Mouse (Mus musculus) MEL (cell line): ENCODE measurements at regions not wholly inside any gene's neighbourhood (a gene's known extent, or its start where the extent isn't known, plus 50 kb on each side); places are given as distances from the start of the nearest gene placed in this dataset.

Experiments
- BHLHE40 ChIP-seq: IDR thresholded peaks from 2 replicates; pipeline ENCODE4 v1.6.1; 2012; ENCODE audit warnings: low read depth, mild to moderate bottlenecking, inconsistent platforms, low read length, improper control_type of control experiment, borderline replicate concordance
- CHD2 ChIP-seq: IDR thresholded peaks from 2 replicates; pipeline ENCODE4 v1.6.1; 2011; ENCODE audit warnings: low read length, improper control_type of control experiment
- CTCF ChIP-seq, 3 experiments: IDR thresholded peaks in 2 of 3; conservative IDR thresholded peaks in 1 of 3; 2 replicates each; pipeline ENCODE4 v1.5.1; 2011 to 2012; ENCODE audit warnings: low read length in 3 of 3, low read depth in 2 of 3, mild to moderate bottlenecking in 2 of 3, improper control_type of control experiment in 1 of 3, inconsistent platforms in 1 of 3, mixed read lengths in 1 of 3, moderate library complexity in 1 of 3; ENCODE audit not compliant: control insufficient read depth in 1 of 3, insufficient read depth in 1 of 3, poor library complexity in 1 of 3, severe bottlenecking in 1 of 3
- E2F4 ChIP-seq: IDR thresholded peaks from 2 replicates; pipeline ENCODE4 v1.6.1; 2011; ENCODE audit warnings: low read depth, low read length, improper control_type of control experiment, borderline replicate concordance
- EP300 ChIP-seq, 2 experiments: IDR thresholded peaks; 2 replicates each; pipeline ENCODE4 v1.6.1; 2011; ENCODE audit warnings: improper control_type of control experiment in 2 of 2, low read length in 2 of 2, low read depth in 1 of 2, mild to moderate bottlenecking in 1 of 2
- GATA1 ChIP-seq: IDR thresholded peaks from 2 replicates; pipeline ENCODE4 v1.6.1; 2011; ENCODE audit warnings: low read depth, low read length, improper control_type of control experiment
- HCFC1 ChIP-seq: IDR thresholded peaks from 2 replicates; pipeline ENCODE4 v1.6.1; 2012; ENCODE audit warnings: low read depth, mild to moderate bottlenecking, inconsistent platforms, low read length, improper control_type of control experiment, moderate library complexity
- MAFK ChIP-seq: IDR thresholded peaks from 2 replicates; pipeline ENCODE4 v1.6.1; 2011; ENCODE audit warnings: low read depth, mild to moderate bottlenecking, low read length, improper control_type of control experiment, borderline replicate concordance
- MAX ChIP-seq: IDR thresholded peaks from 2 replicates; pipeline ENCODE4 v1.6.1; 2011; ENCODE audit warnings: low read length, improper control_type of control experiment
- POLR2A ChIP-seq, 2 experiments: IDR thresholded peaks; 2 replicates each; pipeline ENCODE4 v1.6.1; 2011 to 2012; ENCODE audit warnings: low read length in 2 of 2, mild to moderate bottlenecking in 2 of 2, control low read depth in 1 of 2, improper control_type of control experiment in 1 of 2, low read depth in 1 of 2, moderate library complexity in 1 of 2; ENCODE audit not compliant: control insufficient read depth in 1 of 2, insufficient read depth in 1 of 2, poor library complexity in 1 of 2
- POLR2AphosphoS5 ChIP-seq: IDR thresholded peaks from 2 replicates; pipeline ENCODE4 v1.6.1; 2012; ENCODE audit warnings: low read depth, borderline replicate concordance, mild to moderate bottlenecking, inconsistent platforms, low read length, moderate library complexity, mixed read lengths
- TBP ChIP-seq: IDR thresholded peaks from 2 replicates; pipeline ENCODE4 v1.8.0; 2011; ENCODE audit warnings: low read depth, low read length, improper control_type of control experiment

- TF ChIP-seq CTCF (IDR thresholded peaks at IDR 0.05 in 2 of 3, conservative IDR thresholded peaks at IDR 0.05 in 1 of 3; ENCODE audit: control insufficient read depth in 1 of 3, insufficient read depth in 1 of 3, low read depth in 2 of 3, low read length in 3 of 3, poor library complexity in 1 of 3, severe bottlenecking in 1 of 3) (no peak), MAX (no peak), MAFK (no peak), POLR2A (IDR thresholded peaks at IDR 0.05; ENCODE audit: control insufficient read depth in 1 of 2, insufficient read depth in 1 of 2, low read depth in 1 of 2, low read length in 2 of 2, poor library complexity in 1 of 2) (no peak), HCFC1 (no peak), POLR2AphosphoS5 (no peak), EP300 (IDR thresholded peaks at IDR 0.05; ENCODE audit: low read depth in 1 of 2, low read length in 2 of 2) (no peak), BHLHE40 (no peak), TBP (no peak), CHD2 (no peak), E2F4 (no peak), GATA1 (no peak)
These were observed 184.4 kb upstream of the B3gat1 start for GRCm38 (mm10) chr9:26549118-26549517.
